Mouse (Mus musculus) kidney, postnatal 25 days (tissue): ENCODE measurements at regions not wholly inside any gene's neighbourhood (a gene's known extent, or its start where the extent isn't known, plus 50 kb on each side); places are given as distances from the start of the nearest gene placed in this dataset.

Source experiments
- DNase-seq, 2 experiments: peaks; one replicate each; pipeline ENCODE4 v3.0.0; 2021; ENCODE audit warnings: mixed read lengths in 2 of 2

DNA sequence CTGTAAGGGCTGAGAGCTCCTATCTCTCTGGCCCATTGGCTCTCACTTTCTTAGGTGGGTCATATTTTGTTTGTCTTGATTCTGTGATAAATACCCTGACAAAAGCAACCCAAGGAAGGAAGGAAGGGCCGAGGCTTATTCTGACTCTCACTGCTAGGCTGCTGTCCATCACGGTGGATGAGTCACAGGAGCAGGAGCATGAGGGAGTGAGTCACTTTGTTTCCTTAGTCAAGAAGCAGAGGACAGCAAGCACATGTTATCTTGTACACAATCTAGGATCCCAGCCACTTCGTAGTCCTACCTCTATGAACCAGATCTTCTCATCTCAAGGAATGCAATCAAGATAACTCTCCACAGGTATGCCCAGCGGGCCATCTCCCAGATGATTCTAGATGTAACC lies 69.9 kb downstream of the Atp6v1g3 start:
- DNase-seq, result peak; percentile 10 to 57

GRCm38 (mm10) chr1:138344920-138345319 lies 71.4 kb downstream of the Atp6v1g3 start:
- no peak for DNase-seq

DNA sequence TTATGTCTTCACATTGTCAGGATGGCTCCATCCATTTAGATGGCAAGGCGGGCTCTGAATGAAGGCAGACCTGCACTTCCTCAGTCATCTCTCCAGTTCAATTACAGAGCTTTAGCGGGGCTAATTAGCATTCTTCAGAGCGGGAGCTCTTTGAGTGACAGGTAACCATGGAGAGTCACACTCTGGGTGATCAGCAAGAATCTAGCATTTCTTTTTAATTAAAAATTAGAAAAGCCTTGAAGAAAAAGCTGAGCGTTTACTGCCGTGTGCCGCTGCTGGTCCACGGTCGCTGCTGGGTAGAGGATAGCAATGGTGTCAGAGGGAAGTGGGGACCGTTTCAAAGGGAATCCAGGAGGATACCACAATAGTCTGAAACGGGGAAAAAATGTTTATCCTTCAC lies 72.5 kb downstream of the Atp6v1g3 start:
- DNase-seq, result no peak

DNA sequence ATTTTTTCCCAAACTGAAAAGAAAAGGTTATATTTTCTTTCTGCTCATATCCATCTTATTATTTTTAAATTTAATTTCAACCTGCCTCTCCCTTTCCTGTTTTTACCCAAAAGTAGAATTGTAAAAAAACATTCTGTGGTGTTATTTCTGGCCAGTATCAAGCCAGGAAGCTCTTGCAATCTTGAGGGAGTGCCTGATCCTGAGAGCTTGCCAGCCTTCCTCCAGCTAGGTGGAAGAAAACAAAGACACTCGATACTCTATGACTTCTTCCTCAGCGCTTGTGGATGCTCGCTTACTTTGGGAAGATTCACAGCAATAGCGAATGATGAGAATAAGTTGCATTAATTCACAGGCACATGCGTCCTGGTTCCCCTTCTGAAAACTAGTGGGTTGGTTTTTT lies 73.4 kb downstream of the Atp6v1g3 start:
- peak; percentile 34 to 60 for DNase-seq

GRCm38 (mm10) chr1:138348447-138348846 lies 74.9 kb downstream of the Atp6v1g3 start:
- DNase-seq, result no peak

DNA sequence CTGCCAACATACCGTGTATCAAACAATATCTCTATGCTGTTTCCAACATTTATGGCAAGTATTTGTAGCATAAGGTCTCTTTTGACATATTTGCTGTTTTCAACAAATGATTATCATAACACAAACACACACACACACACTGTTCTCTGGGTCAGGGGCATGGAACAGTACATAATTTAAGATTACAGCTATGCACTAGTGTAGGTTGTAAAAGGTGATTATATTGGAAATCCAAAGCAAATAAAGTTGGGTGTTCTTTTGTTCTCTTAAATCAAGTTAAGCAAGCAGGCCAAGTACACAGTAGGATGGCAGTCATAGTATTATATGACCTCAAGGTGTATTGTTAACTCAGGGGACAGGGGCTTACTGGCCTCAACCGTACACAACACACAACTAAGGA lies 75.6 kb downstream of the Atp6v1g3 start:
- no peak for DNase-seq

DNA sequence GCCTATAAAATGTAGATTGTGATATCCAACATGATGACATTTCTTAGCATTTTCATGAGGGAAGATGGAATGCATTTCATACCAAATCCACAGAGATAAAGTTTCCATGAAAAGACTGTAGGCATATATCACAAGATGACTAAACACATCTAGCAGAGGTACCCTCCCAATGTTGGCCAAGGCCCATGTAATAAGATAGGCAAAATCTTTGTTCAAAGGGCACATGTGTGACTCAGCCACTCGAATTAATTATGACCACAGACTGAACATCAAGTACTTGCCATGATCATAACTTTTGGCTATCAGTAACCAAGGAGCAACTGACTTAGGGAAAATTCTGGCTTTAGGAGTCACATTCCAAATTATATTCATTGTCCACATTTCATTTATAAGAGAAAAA lies 82.9 kb downstream of the Atp6v1g3 start:
- DNase-seq, result no peak

- DNase-seq, result no peak
Measured at GRCm38 (mm10) chr1:138362684-138363472, 89.3 kb downstream of the Atp6v1g3 start.

DNA sequence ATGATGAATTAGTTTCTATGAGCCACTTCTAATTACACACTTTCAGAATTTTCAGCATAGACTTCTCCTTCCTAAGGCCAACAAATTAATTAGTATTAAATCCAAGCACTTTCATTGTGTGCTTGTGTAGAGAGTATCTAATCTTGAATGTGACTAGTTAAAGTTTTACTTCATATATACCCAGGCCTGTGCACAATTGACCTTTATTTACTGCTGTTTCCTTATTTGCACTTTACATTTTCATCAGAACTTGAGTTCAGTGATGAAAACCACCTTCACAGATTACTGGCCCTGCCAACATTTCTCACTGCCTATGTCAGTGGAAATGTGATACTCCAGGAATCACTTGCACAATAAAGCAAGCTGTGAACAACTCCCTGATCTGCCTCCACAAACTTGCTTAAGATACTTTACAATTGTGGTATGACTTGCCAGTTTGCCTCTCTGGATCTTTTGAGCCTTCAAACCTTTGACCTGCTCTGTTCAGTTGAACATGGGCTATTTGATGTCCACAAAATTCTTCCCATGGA lies 96.5 kb downstream of the Atp6v1g3 start:
- DNase-seq, result no peak

DNA sequence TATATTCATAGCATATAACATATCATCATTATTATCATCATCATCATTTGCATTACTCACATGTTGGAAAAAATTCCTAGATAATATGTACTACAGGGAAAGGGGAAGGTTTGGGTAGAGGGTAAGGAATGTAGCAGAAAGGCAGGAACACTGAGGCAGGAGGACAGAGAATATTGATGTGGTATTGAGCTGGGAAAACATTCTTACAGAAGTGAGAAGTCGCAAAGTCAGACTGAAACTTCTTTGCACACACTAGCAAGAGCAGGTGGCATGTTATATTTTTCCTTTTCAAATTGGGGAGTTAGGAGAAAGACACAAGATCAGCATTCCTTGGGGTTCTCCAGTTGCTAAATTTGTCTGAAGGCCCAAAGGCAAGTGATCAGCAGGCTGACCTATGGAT lies 97.9 kb downstream of the Atp6v1g3 start:
- DNase-seq, result no peak

- no peak for DNase-seq
Measured at GRCm38 (mm10) chr1:138384146-138384545, 110.6 kb downstream of the Atp6v1g3 start.

- DNase-seq, result no peak
Measured at GRCm38 (mm10) chr1:138385156-138385841, 111.8 kb downstream of the Atp6v1g3 start.

GRCm38 (mm10) chr1:138386001-138386400 lies 112.5 kb downstream of the Atp6v1g3 start:
- no peak for DNase-seq

DNA sequence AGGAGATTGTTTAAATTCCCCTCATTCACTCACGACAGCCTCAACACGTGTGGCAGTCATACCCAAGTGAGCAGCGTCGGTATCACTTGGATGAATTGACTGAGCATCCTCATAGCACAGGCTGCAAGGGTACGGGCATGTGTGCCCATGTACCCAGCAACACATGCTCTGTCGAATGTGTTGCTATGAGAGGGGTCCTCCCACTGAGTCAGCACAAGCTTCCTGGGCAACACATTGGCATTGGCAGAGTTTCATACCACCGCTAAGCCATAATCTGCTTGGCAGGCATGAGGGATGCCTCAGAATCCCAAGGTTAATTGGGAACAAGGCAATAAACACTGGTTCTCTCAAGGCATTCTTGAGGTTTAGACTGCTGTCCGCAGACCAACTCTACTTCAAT lies 115.1 kb downstream of the Atp6v1g3 start:
- no peak for DNase-seq

- DNase-seq, result no peak
Measured at GRCm38 (mm10) chr1:138389676-138390075, 116.1 kb downstream of the Atp6v1g3 start.

GRCm38 (mm10) chr1:138418610-138419009 lies 145.1 kb downstream of the Atp6v1g3 start:
- DNase-seq, result no peak

GRCm38 (mm10) chr1:138427416-138427815 lies 153.9 kb downstream of the Atp6v1g3 start:
- no peak for DNase-seq
